Mouse (Mus musculus) megakaryocyte, embryonic 14.5 days (primary cell): ENCODE measurements around the gene Evi5l. TPM values are rescaled to one million over a fixed set of nuclear protein-coding genes. Genes with fewer than 3 reads are reported as not detected.

Source experiments
- H3K27me3 ChIP-seq: replicated peaks from 2 replicates; pipeline ENCODE3; 2012; ENCODE audit warnings: inconsistent platforms
- H3K36me3 ChIP-seq: replicated peaks from 2 replicates; pipeline ENCODE3; 2012; ENCODE audit warnings: low read length, inconsistent platforms, mixed read lengths
- H3K4me1 ChIP-seq: 2 replicates; pipeline ENCODE4 v1.6.1; 2012; ENCODE audit warnings: inconsistent platforms
- H3K4me3 ChIP-seq: replicated peaks from 2 replicates; pipeline ENCODE3; 2012; ENCODE audit warnings: moderate library complexity, mild to moderate bottlenecking, inconsistent platforms
- H3K9me3 ChIP-seq: 2 replicates; pipeline ENCODE4 v1.6.1; 2012; ENCODE audit warnings: inconsistent platforms
- FLI1 ChIP-seq: IDR thresholded peaks from 2 replicates; pipeline ENCODE4 v1.6.1; 2012; ENCODE audit warnings: low read length, inconsistent platforms, mixed read lengths
- GATA1 ChIP-seq: IDR thresholded peaks from 3 replicates; pipeline ENCODE4 v1.6.1; 2012; ENCODE audit warnings: mixed read lengths, low read length, inconsistent platforms, borderline replicate concordance
- polyA plus RNA-seq: library from polyadenylated mRNA; stranded (reverse); fragments of >175 nt; gene quantifications from 2 replicates; pipeline ENCODE4 v1.2.3, GENCODE M21; 2012; ENCODE audit warnings: low replicate concordance; ENCODE audit not compliant: insufficient read depth

Gene Evi5l
- polyA plus RNA-seq, 1 experiment, result 12.6 TPM

DNA sequence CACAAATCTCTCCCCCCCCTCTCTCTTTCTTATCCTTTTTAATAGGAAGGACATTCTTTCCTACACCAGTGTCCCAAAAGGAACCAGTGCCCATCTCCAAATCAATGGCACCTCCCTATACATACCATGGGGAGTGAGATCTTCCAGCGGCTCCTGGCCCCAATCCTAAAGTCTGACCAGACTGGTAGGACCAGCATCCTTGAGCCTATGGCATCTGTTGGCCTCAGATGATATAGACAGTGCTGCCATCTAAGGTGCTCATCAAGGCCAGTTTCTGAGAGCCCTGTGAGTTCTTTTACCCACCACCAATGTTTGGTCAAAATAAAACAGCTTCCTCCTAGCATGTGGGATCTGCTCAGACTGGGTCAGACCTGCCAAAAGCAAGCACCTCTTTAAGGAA, 1.6 kb downstream of the Evi5l start:
- Histone ChIP-seq H3K27me3 (no peaks in the 10 kb centered on the region), H3K4me1 (peaks cover 45% of the 10 kb centered on the region), H3K36me3 (no peaks in the 10 kb centered on the region), H3K9me3 (no peaks in the 10 kb centered on the region), H3K4me3 (no peak overlapping the region)
- no peak for TF ChIP-seq GATA1
- TF ChIP-seq FLI1, result no peak

DNA sequence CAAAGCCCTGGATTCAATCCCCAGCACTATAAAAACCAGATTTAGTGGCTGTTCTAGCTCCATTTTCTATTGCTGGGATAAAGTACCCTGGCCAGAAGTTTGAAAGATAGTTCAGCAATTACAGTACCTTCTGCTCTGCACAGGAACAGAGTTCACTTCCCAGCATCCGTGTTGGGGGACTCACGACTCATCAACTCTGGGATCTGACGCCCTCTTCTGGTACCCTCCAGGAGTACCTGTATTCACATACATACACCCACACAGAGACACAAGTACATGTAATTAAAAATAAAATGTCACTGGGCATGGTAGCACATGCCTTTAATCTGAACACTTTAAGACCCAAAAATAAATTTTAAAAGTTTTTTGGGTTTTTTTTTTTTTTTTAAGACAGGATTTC, 6.1 kb downstream of the Evi5l start:
- H3K4me3 ChIP-seq, result no peak overlapping the region
- H3K4me1 ChIP-seq, result peaks cover 31% of the 10 kb centered on the region
- H3K9me3 ChIP-seq, result no peaks in the 10 kb centered on the region
- H3K27me3 ChIP-seq, result no peaks in the 10 kb centered on the region
- H3K36me3 ChIP-seq, result peaks cover 8% of the 10 kb centered on the region
- TF ChIP-seq GATA1 (no peak), FLI1 (no peak)

DNA sequence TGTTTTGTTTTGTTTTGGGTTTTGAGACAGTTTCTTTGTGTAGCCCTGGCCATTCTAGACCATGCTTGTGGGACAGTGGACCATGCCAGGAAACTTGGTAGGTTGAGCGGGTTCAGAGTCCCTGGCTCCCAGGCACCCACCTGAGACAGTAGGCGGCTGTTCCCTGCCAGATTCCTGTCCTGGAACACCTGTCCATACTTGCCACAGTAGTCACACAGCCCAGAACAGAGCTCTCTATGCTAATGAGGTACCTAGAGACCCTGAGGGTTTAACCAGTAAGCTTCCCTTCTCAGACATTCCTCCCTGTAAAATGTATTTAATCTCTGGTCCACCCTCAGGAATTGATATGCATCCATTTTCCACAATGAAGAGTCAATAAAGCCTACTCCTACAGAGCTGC, 7.7 kb downstream of the Evi5l start:
- TF ChIP-seq GATA1, result no peak
- TF ChIP-seq FLI1, result no peak
- Histone ChIP-seq H3K9me3 (no peaks in the 10 kb centered on the region), H3K36me3 (peaks cover 8% of the 10 kb centered on the region), H3K4me3 (no peak overlapping the region), H3K27me3 (no peaks in the 10 kb centered on the region), H3K4me1 (peaks cover 20% of the 10 kb centered on the region)

DNA sequence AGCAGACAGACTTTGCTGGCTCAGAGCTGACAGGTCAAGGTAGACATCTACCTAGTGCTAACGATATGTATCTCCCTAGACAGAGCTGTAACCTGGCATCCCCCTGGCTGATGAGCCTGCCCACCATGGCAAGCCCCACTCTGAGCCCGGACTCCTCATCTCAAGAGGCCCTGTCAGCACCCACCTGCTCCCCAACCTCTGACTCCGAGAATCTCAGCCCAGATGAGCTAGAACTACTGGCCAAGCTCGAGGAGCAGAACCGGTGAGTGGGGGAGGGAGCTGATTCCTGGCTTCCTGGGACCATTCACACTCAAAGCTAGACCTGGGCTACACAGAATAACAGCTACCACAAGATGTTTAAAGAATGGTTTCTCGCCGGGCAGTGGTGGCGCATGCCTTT, 17.0 kb downstream of the Evi5l start:
- Histone ChIP-seq H3K4me3 (no peak overlapping the region), H3K27me3 (no peaks in the 10 kb centered on the region)

DNA sequence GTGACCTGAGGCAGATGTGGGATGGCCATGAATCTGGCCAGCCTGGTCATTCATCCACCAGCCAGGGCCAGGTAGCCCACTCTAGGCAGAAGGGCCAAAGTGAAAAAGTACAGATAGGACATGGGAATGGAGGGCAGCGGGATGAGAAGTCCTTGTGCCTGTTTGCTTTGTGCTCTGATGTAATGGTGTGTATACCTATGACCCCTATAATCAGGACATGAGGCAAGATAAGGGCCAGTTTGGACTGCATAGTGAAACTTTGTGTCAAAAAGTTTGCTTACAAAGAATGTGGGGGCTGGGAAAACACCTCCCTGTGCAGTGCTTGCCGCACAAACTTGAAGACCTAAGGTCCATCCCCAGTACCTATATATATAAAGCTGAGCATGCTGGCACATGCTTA, 19.8 kb downstream of the Evi5l start:
- Histone ChIP-seq H3K36me3 (peaks cover 73% of the 10 kb centered on the region), H3K4me3 (no peak overlapping the region), H3K4me1 (0 out of 2 replicates have a peak, but pooled peaks cover 5% of the 10 kb centered on the region), H3K9me3 (no peaks in the 10 kb centered on the region), H3K27me3 (no peaks in the 10 kb centered on the region)
- TF ChIP-seq GATA1, result no peak
- no peak for TF ChIP-seq FLI1

More for the DNA sequence above, 17.0 kb downstream of the Evi5l start:
- Histone ChIP-seq H3K4me1 (peaks cover 10% of the 10 kb centered on the region; the same call in 1 of the 2 replicates), H3K36me3 (peaks cover 55% of the 10 kb centered on the region), H3K9me3 (no peaks in the 10 kb centered on the region)
- no peak for TF ChIP-seq FLI1
- no peak for TF ChIP-seq GATA1

DNA sequence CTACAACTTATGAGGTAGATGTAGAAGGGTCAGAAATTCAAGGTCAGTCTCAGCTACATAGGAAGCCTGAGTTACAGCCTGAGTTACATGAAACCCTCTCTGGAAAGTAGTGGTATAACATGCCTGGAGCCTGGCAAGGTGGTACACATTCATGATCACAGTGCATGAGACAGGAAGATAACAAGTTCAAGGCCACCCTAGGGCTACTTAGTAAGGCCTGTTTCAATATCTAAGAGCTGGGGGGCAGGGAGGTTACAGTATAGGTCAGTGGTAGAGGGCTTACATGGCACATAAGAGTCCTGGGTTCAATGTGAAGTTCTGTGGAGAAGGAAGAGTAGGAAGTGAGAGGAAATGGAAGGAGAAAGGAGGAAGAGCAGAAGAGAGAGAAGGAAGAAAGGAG, 22.2 kb downstream of the Evi5l start:
- Histone ChIP-seq H3K4me3 (no peak overlapping the region), H3K27me3 (no peaks in the 10 kb centered on the region), H3K9me3 (no peaks in the 10 kb centered on the region), H3K36me3 (peaks cover 79% of the 10 kb centered on the region), H3K4me1 (peaks cover 12% of the 10 kb centered on the region)
- TF ChIP-seq GATA1 (no peak), FLI1 (no peak)

DNA sequence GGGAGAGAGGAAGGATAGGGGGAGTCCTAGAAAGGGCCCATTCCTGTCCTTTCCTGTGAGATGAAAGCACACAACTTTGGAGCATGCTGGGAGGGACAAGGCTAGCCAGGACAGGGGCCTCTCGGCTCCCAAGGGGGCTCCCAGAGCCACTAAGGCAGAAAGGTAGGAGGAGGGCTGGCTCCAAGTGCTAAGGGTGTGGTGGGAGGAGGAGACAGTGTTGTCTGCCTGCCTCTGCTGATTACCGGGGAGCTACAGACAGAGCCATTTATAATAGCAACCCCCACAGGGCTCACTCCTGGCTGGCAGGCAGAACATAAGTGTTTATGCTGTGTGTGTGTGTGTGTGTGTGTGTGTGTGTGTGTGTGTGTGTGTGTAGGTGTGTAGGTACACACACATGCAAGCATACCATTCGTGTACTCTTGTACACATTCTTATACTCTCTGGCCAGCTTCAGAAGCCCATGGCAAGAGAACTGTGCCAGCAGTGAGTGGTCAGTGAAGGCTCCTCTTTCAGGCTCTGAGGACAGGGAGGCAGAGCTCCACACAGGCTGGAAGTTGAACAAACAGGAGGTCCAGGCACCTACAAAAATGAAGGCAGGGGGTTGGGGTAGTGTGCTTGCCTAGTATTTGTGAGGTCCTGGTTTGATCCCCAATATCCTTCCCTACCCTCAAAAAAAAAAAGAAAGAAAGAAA, 22.8 kb downstream of the Evi5l start:
- TF ChIP-seq GATA1 (no peak), FLI1 (no peak)

DNA sequence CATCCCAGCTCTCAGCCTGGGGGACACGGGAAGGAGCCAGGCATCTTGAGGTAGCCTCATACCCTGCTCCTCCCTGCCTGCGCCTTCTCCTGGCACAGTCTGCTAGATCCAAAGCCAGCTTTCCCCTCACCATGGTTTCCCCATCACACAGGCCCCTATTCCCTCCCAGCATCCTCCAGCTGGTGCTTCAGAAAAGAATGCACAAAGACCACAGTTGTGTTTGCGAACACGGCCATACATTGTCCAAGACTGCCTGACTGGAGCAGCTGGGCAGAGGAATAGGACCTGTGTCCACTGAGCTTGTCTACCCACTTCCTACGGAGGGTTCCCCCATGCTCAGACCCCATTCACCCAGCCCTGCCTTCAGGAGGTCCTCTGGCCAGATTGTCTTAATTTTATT, 25.9 kb downstream of the Evi5l start:
- Histone ChIP-seq H3K4me3 (no peak overlapping the region), H3K36me3 (peaks cover 61% of the 10 kb centered on the region), H3K27me3 (peaks cover 4% of the 10 kb centered on the region), H3K9me3 (no peaks in the 10 kb centered on the region), H3K4me1 (peaks cover 8% of the 10 kb centered on the region)
- no peak for TF ChIP-seq FLI1
- TF ChIP-seq GATA1, result no peak

More for the DNA sequence above, 22.8 kb downstream of the Evi5l start:
- peaks cover 11% of the 10 kb centered on the region for H3K4me1 ChIP-seq
- H3K27me3 ChIP-seq, result peaks cover under 1% of the 10 kb centered on the region
- H3K36me3 ChIP-seq, result peaks cover 81% of the 10 kb centered on the region
- no peak overlapping the region for H3K4me3 ChIP-seq
- H3K9me3 ChIP-seq, result no peaks in the 10 kb centered on the region

DNA sequence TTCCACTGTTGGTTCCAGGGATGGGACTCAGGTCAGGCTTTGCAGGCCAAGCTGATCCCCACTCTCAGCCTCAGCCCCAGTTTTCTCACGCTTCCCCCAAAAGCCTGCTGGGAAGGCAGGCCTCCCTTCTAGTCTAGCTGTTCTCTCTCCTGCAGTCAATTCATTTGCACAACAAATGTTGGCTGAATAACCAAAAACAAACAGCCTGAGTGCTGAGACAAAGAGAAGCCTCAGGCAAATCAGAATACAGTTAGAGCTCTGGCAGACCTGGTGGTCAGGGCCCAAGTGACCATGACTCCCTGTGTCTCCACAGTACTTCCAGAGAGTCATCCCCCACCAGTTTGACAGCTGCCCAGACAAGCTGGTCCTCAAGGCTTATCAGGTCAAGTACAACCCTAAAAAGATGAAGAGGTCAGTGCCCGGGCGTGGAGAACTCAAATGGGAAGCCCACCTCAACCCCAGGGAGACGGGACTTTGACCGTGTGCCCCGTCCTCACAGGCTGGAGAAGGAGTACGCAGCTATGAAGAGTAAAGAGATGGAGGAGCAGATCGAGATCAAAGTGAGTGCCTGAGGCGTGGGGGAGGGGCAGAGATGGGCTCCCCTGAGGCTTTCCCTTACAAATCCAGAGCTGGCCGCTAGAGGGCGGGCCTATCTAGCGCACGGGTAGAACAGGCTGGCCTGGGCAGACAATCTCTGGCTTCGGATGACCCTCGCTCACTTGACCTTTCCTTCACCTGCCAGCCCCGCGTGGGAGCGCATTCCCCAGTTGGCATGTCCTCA, 26.6 kb downstream of the Evi5l start:
- H3K4me1 ChIP-seq, result peaks cover 8% of the 10 kb centered on the region
- TF ChIP-seq GATA1 (no peak), FLI1 (no peak)
- H3K9me3 ChIP-seq, result no peaks in the 10 kb centered on the region
- H3K27me3 ChIP-seq, result peaks cover 4% of the 10 kb centered on the region
- H3K36me3 ChIP-seq, result peaks cover 58% of the 10 kb centered on the region
- H3K4me3 ChIP-seq, result peak overlapping the region; percentile 30

DNA sequence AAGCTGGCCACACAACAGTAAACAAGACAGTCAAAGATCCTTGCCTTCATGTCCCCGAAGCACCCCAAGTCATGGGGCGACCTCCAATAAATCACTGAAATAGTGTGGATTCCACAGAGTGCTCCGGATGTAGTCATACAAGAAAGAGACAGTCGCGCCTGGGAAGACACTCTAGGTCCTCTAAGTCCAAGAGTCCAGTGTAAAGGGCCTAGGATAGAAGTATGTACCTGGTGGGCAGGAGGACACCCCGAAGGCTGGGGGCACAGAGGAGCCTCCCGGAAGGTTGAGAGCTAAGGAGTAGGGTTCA, 27.2 kb downstream of the Evi5l start:
- Histone ChIP-seq H3K27me3 (peaks cover 4% of the 10 kb centered on the region), H3K4me1 (peaks cover 8% of the 10 kb centered on the region), H3K36me3 (peaks cover 53% of the 10 kb centered on the region), H3K4me3 (peak overlapping the region; percentile 30), H3K9me3 (no peaks in the 10 kb centered on the region)
- TF ChIP-seq FLI1, result no peak
- TF ChIP-seq GATA1, result no peak
